Mouse (Mus musculus) C2C12 (cell line): ENCODE data around the gene N4bp1.

Experiments used
- CEBPB ChIP-seq: IDR thresholded peaks from one replicate; pipeline ENCODE4 v1.6.1; 2011; ENCODE audit warnings: low read depth, mild to moderate bottlenecking, control low read depth, moderate library complexity
- CTCF ChIP-seq: IDR thresholded peaks from one replicate; pipeline ENCODE4 v1.5.1; 2011; ENCODE audit not compliant: control insufficient read depth, insufficient read depth, insufficient read length
- FOSL1 ChIP-seq: IDR thresholded peaks from one replicate; pipeline ENCODE4 v1.8.0; 2011; ENCODE audit warnings: mild to moderate bottlenecking, low read length; ENCODE audit not compliant: poor library complexity, insufficient read depth, severe bottlenecking
- MAX ChIP-seq: IDR thresholded peaks from one replicate; pipeline ENCODE4 v1.6.1; 2011; ENCODE audit warnings: mild to moderate bottlenecking, control low read depth
- MYOD1 ChIP-seq: IDR thresholded peaks from one replicate; pipeline ENCODE4 v1.6.1; 2011; ENCODE audit warnings: low read depth; ENCODE audit not compliant: control insufficient read depth, insufficient read length
- MYOG ChIP-seq: IDR thresholded peaks from one replicate; pipeline ENCODE4 v1.6.1; 2011; ENCODE audit not compliant: control insufficient read depth, insufficient read length; ENCODE audit errors: extremely low read depth
- USF1 ChIP-seq: IDR thresholded peaks from one replicate; pipeline ENCODE4 v1.6.1; 2011; ENCODE audit warnings: low read depth, mild to moderate bottlenecking, control low read depth, moderate library complexity

DNA sequence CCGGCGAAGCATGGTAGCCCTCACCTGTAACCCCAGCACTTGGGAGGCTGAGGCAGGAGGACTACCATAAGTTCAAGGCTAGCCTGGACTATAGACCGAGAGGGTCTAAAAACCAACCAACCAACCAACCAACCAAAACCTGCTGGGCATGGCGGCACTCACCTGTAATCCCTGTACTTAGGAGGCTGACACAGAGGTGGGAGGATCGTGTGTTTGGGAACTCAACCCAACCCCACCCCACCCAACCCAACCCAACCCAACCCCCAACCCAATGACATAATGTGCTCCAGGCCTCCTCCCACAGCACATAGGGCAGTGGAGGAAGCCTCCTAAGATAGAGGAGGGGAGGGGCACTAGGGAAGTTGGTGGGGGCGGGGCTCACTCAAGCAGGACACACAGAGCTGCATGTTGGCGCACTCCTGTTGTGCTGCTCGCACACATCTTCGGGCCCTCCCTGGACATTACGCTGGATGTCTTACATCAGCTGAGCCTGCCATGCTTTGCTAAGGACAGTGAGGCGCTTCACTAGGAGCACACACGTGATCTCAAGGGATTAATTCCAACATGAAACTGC is 44.9 kb downstream of the N4bp1 start:
- TF ChIP-seq CTCF (no peak), USF1 (no peak), MAX (no peak), MYOD1 (no peak), MYOG (no peak), FOSL1 (no peak), CEBPB (no peak)
